Mouse (Mus musculus) mature B cell (primary cell): Measurements from ENCODE around the gene Stk16.
"Not testable (repeated sequence)": the region's sequence is repeated elsewhere in the genome, so short reads cannot be mapped to it uniquely, and the experiment has no call there.

ENCODE experiments used
- in situ Hi-C: fragments of 300-500 bp; cut with MboI; formaldehyde crosslinking; loops from 2 replicates; pipeline ENCODE4 v1.14.3; 2019

The Stk16 gene

DNA sequence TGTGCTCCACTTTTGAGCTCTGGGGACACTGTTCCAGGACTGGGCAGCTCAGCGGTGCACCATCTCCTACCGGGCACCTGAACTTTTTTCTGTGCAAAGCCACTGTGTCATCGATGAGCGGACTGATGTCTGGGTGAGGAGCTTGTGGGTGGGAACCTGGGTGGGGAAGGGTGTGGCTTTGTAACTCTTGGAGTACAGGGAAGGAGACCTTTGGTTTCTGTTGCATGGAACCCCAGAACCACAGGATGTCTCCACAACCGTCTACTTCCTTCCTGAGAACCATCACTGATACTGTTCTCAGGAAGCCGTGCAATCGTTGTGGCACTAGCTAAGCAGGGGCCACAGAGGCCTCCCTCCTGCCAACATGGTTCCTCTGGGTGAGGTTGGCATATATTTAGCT is 2.5 kb downstream of the Stk16 start:
- in situ Hi-C loops = no loop called here

- in situ Hi-C loops = no loop called here
Observed at GRCm38 (mm10) chr1:75214442-75214841, 3.8 kb downstream of the Stk16 start.

DNA sequence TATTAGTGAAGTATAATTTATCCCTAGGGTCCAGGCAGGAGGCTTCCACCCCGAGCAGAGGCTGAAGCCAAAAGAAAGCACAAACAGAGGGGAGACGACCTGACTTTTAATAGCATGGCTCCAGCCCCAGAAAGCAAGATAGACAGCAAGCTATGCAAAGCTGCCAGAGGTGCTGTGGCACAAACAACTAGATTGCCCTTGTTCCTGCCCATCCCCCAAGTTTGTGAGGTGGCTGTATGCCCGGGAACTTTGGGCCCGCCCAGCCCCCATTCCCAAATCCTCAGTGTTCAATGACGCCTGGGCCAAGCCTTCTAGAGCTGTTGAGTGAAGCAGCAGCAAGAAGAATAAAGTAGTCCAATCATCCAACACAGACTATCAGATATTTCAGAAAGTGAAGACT is 4.2 kb downstream of the Stk16 start:
- in situ Hi-C loops = no loop called here

DNA sequence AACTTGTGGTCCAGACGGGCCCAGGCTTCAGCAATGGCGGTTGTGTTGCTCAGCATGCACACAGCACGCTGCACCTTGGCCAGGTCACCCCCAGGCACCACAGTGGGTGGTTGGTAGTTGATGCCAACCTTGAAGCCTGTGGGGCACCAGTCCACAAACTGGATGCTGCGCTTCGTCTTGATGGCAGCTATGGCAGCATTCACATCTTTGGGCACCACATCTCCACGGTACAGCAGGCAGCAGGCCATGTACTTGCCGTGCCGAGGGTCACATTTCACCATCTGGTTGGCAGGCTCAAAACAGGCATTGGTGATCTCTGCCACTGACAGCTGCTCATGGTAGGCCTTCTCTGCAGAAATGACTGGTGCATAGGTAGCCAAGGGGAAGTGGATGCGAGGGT is 5.1 kb downstream of the Stk16 start:
- in situ Hi-C loops = no loop called here

DNA sequence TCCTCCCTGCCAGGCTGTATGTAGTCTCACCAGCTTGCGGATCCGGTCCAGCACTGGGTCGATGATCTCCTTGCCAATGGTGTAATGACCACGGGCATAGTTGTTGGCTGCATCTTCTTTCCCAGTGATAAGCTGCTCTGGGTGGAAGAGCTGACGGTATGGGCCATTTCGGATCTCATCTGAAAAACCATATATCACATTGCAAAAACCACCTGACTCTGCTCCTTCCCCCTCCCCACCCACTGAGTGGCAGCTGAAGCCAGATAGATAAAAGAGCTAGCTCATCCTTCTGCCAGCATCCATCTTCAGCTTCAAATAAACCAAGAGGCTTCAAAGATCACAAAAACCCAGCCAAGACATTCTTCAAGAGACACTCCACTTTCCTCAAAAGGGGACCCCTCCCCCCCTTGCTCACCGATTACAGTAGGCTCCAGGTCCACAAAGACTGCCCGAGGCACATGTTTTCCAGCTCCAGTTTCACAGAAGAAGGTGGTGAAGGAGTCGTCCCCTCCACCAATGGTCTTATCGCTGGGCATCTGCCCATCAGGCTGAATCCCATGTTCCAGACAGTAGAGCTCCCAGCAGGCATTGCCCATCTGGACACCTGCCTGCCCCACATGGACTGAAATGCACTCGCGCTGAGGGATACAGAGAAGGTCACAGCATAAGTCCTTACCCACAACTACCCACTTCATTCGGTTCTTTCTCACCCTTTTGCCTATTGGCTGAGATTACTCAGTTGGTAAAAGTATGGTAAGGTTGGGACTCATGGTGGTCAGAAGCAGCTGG is 6.4 kb downstream of the Stk16 start:
- in situ Hi-C loops = no loop called here

DNA sequence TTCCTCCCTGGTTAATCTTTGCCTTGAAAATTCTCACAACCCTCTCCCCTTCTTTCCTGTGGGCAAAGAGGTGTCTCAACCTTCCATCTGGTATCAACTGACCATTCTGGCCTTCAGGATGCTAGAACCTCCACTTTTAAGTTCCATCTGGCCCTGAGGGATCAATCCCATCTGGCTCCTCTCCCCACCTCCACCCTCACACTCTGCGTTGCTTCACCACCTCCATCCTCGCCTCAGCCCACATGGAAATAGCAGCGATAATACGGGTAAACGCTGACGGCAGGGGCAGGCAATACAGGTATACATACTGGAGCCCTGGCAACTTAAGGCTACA is 7.2 kb downstream of the Stk16 start:
- in situ Hi-C loops = no loop called here

- in situ Hi-C loops = no loop called here
Observed at GRCm38 (mm10) chr1:75218227-75219001, 7.8 kb downstream of the Stk16 start.

- in situ Hi-C loops = no loop called here
Observed at GRCm38 (mm10) chr1:75219078-75219477, 8.4 kb downstream of the Stk16 start.

GRCm38 (mm10) chr1:75219531-75219930 is 8.9 kb downstream of the Stk16 start, which contains the start of gene Tuba4a:
TSS of gene Tuba4a (minus strand) at chr1:75219865.
- in situ Hi-C loops = no loop called here

DNA sequence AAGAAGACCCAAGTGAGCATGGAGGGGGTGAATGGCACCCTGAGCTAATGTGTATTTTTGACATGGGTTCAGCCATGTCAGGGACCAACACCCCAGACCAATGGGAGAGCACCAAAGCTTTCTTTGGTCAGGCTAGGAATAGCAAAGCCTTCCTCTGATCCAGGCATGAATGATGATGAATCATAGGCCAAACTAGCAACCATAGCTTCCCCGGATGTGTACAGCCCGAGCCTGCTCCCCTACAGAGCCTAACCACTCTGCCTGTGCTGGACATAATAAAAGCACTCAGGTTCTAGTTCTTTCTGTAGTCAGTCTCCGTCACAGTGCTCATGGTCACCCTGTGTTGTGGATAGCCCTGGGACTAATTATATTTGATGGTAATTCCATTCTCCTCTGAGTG is 10.9 kb downstream of the Stk16 start:
- in situ Hi-C loops = no loop called here

DNA sequence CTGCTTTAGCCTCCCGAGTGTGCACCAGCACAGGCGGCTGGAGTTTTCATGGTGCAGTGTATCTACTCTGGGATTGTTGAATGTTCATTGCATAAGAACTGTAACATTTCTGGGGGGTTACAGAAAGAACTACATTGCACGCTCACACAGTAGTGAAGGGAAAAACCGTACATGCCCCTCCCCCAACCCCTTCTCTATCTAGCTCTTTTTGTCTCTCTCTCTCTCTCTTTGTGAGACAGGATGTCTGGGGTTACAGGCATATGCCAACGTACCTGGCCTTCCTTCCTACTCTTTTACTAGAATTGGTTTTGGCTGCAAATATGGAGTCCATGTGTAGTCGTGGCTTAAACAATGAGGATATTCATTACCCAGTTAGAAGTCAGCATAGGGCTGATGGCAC is 12.3 kb downstream of the Stk16 start:
- in situ Hi-C loops = no loop called here

DNA sequence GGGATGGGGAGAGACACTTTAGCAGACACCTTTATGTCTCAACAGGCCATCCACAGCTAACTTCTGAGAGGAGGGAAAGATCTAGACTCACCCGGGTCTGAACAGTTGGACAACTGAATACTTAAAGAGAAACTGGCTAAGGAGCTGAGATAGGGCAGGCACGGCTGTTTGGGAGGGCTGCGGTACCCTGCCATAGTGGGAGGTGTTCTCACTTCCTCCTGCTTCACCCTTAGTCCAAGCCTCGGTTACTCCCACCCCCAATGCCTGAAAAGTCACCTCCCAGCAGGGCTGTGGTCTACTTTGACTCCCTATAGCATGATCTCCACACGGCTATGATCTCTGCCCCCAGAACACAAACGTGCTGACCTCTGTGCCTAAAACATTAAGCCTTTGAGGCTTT is 12.9 kb downstream of the Stk16 start:
- in situ Hi-C loops = no loop called here

- in situ Hi-C loops = no loop called here
Observed at GRCm38 (mm10) chr1:75225473-75225872, 14.8 kb downstream of the Stk16 start.

DNA sequence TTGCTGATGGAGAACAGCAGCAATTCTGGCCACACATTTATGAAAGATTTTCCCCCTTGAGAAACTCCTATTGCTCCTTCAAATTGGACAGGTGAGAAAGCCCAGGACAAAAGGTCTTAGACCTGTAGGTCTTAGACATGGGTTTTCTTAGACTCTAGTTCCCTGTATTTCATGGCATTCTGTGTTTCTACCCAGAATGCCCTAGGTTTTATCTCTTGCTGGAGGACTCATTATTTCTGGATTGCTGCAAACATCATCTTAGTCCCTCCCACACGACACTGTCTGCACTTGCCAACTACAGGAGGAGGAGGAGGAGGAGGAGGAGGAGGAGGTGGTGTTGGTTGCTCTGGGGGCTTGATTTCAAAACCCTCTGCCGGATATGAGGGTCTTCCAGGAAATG is 15.5 kb downstream of the Stk16 start:
- in situ Hi-C loops = no loop called here

DNA sequence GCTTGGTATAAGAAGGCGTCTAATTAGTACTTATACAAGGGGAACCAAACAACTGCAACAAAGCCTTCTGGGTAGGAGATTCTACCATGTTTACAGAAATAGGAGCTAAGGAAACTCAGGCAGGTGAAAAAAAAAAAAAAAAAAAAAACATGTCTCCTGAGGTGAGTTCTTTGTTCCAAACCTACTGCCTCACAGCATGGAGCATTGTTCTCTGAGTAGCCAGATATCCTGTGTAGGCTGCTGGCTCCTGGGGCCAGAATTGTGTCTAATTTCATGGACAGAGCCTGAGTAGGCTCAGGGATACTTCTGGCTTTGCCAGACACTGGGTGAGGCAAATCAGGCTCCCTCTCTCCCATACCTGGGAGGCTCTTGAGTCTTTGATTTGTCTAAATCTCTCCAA is 17.0 kb downstream of the Stk16 start:
- in situ Hi-C loops = no loop called here

GRCm38 (mm10) chr1:75229158-75229557 is 18.5 kb downstream of the Stk16 start:
- in situ Hi-C loops = no loop called here

GRCm38 (mm10) chr1:75230335-75230994 is 19.8 kb downstream of the Stk16 start:
- in situ Hi-C loops = no loop called here

DNA sequence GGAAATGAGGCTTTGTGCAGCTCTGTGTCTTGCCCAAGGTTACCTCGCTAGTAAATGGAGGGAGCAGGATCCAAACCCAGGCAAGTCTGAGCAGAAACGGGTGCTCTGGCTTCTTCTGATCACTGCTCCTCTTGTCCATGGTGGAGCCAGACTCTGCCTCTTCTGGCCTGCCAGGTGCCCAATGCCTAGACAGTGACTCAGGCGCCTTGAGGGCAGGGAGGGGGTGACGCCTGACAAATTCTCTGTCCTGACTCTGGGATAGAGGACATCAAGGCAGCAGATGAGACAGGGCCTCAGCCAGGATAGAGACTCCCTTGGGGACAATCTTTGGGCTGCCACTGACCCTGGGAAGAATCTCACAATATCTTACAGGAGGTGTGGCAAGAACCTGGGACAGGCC is 20.6 kb downstream of the Stk16 start:
- in situ Hi-C loops = no loop called here

GRCm38 (mm10) chr1:75231664-75232152 is 21.1 kb downstream of the Stk16 start, which contains the start of gene A630095N17Rik:
TSS of gene A630095N17Rik (minus strand) at chr1:75232102.
- in situ Hi-C loops = no loop called here

GRCm38 (mm10) chr1:75232489-75232888 is 21.9 kb downstream of the Stk16 start:
- in situ Hi-C loops = not testable (repeated sequence)

- in situ Hi-C loops = no loop called here
Observed at GRCm38 (mm10) chr1:75234606-75235005, 24.0 kb downstream of the Stk16 start.
